Mouse (Mus musculus) hematopoietic stem cell, adult 5-6 weeks (primary cell): ENCODE results near the gene Gemin4. TPM values are rescaled to one million over a fixed set of nuclear protein-coding genes. Genes with fewer than 3 reads are reported as not detected.
A peak's percentile ranks its signal among the peaks of the same experiment; 100 is the strongest.

Experiments used
- ATAC-seq, 2 experiments: fragments of 125-278 bp in 1 of 2; replicated peaks in 1 of 2; 2 replicates each; pipeline ENCODE4 v1.8.0; 2016 to 2017; ENCODE audit warnings: inconsistent platforms in 2 of 2, mild to moderate bottlenecking in 2 of 2, moderate number of reproducible peaks in 2 of 2, low read depth in 1 of 2, moderate TSS enrichment in 1 of 2; ENCODE audit not compliant: low FRiP score in 2 of 2, poor library complexity in 2 of 2, severe bottlenecking in 2 of 2, insufficient read depth in 1 of 2, low TSS enrichment in 1 of 2
- total RNA-seq: library from RNA; stranded (forward); fragments of 172-1452, 232-1000 nt; gene quantifications from 2 replicates; pipeline ENCODE4 v1.2.3, GENCODE M21; 2017

The Gemin4 gene
- total RNA-seq, result 20.7 and 37.8 TPM in 2 replicates

- ATAC-seq, result peak; percentile 96 to 99
These were observed at the start of gene Gemin4, which contains the start of gene Dbil5 for GRCm38 (mm10) chr11:76217390-76217800. Gene Gemin4 (minus strand): TSS chr11:76217664. Gene Dbil5 (plus strand): TSS chr11:76217608.

GRCm38 (mm10) chr11:76262611-76263351 lies 45.3 kb upstream of the Gemin4 start:
- ATAC-seq, result no peak

- ATAC-seq, result peak; percentile 85 to 92
These were observed 43.8 kb upstream of the Gemin4 start for GRCm38 (mm10) chr11:76261224-76261623.

GRCm38 (mm10) chr11:76260208-76261050 lies 43.0 kb upstream of the Gemin4 start:
- no peak for ATAC-seq

- no peak for ATAC-seq
These were observed 41.0 kb upstream of the Gemin4 start for GRCm38 (mm10) chr11:76258511-76258910.

- no peak for ATAC-seq
These were observed 39.9 kb upstream of the Gemin4 start for GRCm38 (mm10) chr11:76257386-76257785.

GRCm38 (mm10) chr11:76256129-76256528 lies 38.7 kb upstream of the Gemin4 start:
- no peak for ATAC-seq

GRCm38 (mm10) chr11:76255431-76256001 lies 38.1 kb upstream of the Gemin4 start:
- no peak for ATAC-seq

GRCm38 (mm10) chr11:76253918-76254264 lies 36.4 kb upstream of the Gemin4 start:
- ATAC-seq, result no peak

- ATAC-seq, result peak; percentile 87
These were observed 35.9 kb upstream of the Gemin4 start for GRCm38 (mm10) chr11:76253145-76253917.

- ATAC-seq, result no peak
These were observed 34.6 kb upstream of the Gemin4 start for GRCm38 (mm10) chr11:76252036-76252435.

GRCm38 (mm10) chr11:76247239-76247638 lies 29.8 kb upstream of the Gemin4 start:
- ATAC-seq, result no peak

- no peak for ATAC-seq
These were observed 29.0 kb upstream of the Gemin4 start for GRCm38 (mm10) chr11:76246439-76246838.

GRCm38 (mm10) chr11:76243811-76244546 lies 26.5 kb upstream of the Gemin4 start:
- peak in 1 of 2 experiments; percentile 40; a peak in 1 of 4 replicates for ATAC-seq

GRCm38 (mm10) chr11:76242901-76243810 lies 25.7 kb upstream of the Gemin4 start, which contains the start of the genes Mrm3 and Glod4:
Gene Mrm3 (plus strand): TSS chr11:76243715.
Gene Glod4 (minus strand): TSS chr11:76243725.
- ATAC-seq, result peak; percentile 93 to 94

- no peak for ATAC-seq
These were observed 22.3 kb upstream of the Gemin4 start for GRCm38 (mm10) chr11:76239750-76240149.
